Mouse (Mus musculus): ENCODE results near the gene Armt1. TPM values are rescaled to one million over a fixed set of nuclear protein-coding genes. Genes with fewer than 3 reads are reported as not detected.

Armt1 gene
- polyA plus RNA-seq, 1 experiment from 2014 or later, result 16.8 TPM

GRCm38 (mm10) chr10:4405511-4405910, 26.8 kb upstream of the Armt1 start:
- H3K36me3 ChIP-seq (ENCODE audit: control insufficient read depth, insufficient read depth, low read length), result peaks cover 86% of the 10 kb centered on the region
- no peak overlapping the region for H3K4me2 ChIP-seq (ENCODE audit: low read length)
- no peaks in the 10 kb centered on the region for H3K9me3 ChIP-seq (ENCODE audit: control insufficient read depth, low read length)
- peak; percentile 32; the same call in 1 of the 2 replicates for ATAC-seq (ENCODE audit: insufficient number of reproducible peaks, insufficient read depth, low FRiP score, low read depth)
- peak overlapping the region; percentile 35 to 54; a peak in 3 of 4 replicates for H3K27ac ChIP-seq (replicated peaks in 1 of 2; ENCODE audit: control insufficient read depth in 1 of 2, insufficient read depth in 1 of 2, low read depth in 2 of 2, low read length in 2 of 2)
- H3K4me3 ChIP-seq (ENCODE audit: control insufficient read depth in 1 of 2, insufficient read depth in 1 of 2, low read depth in 1 of 2, low read length in 2 of 2), result no peak overlapping the region
- H3K4me1 ChIP-seq (ENCODE audit: control insufficient read depth in 2 of 2, insufficient read depth in 2 of 2, low read length in 2 of 2), result peaks cover 6 to 15% of the 10 kb centered on the region in 2 experiments; a peak in 3 of 4 replicates
- H3K9ac ChIP-seq (ENCODE audit: low read length), result 0 out of 2 replicates have a peak overlapping the region, but pooled peaks have one; percentile 3
- WGBS, result 15% methylated on average over 5 of the region's 5 CpGs
- no peaks in the 10 kb centered on the region for H3K27me3 ChIP-seq (ENCODE audit: control insufficient read depth, insufficient read depth, low read length)

- H3K4me2 ChIP-seq (ENCODE audit: low read length), result no peak overlapping the region
- peaks cover 88% of the 10 kb centered on the region for H3K36me3 ChIP-seq (ENCODE audit: control insufficient read depth, insufficient read depth, low read length)
- WGBS, result 89% methylated on average over 1 of the region's 1 CpGs
- H3K27ac ChIP-seq (replicated peaks in 1 of 2; ENCODE audit: control insufficient read depth in 1 of 2, insufficient read depth in 1 of 2, low read depth in 2 of 2, low read length in 2 of 2), result no peak overlapping the region
- ATAC-seq (ENCODE audit: insufficient number of reproducible peaks, insufficient read depth, low FRiP score, low read depth), result no peak
- H3K27me3 ChIP-seq (ENCODE audit: control insufficient read depth, insufficient read depth, low read length), result no peaks in the 10 kb centered on the region
- no peak overlapping the region for H3K9ac ChIP-seq (ENCODE audit: low read length)
- H3K4me1 ChIP-seq (ENCODE audit: control insufficient read depth in 2 of 2, insufficient read depth in 2 of 2, low read length in 2 of 2), result peaks cover 6 to 15% of the 10 kb centered on the region in 2 experiments; a peak in 3 of 4 replicates
- H3K9me3 ChIP-seq (ENCODE audit: control insufficient read depth, low read length), result no peaks in the 10 kb centered on the region
- no peak overlapping the region for H3K4me3 ChIP-seq (ENCODE audit: control insufficient read depth in 1 of 2, insufficient read depth in 1 of 2, low read depth in 1 of 2, low read length in 2 of 2)
Measured at GRCm38 (mm10) chr10:4407191-4407590, 25.1 kb upstream of the Armt1 start.

- peaks cover 88% of the 10 kb centered on the region for H3K36me3 ChIP-seq (ENCODE audit: control insufficient read depth, insufficient read depth, low read length)
- no peak for ATAC-seq (ENCODE audit: insufficient number of reproducible peaks, insufficient read depth, low FRiP score, low read depth)
- no peaks in the 10 kb centered on the region for H3K27me3 ChIP-seq (ENCODE audit: control insufficient read depth, insufficient read depth, low read length)
- no peak overlapping the region for H3K4me3 ChIP-seq (ENCODE audit: control insufficient read depth in 1 of 2, insufficient read depth in 1 of 2, low read depth in 1 of 2, low read length in 2 of 2)
- H3K27ac ChIP-seq (replicated peaks in 1 of 2; ENCODE audit: control insufficient read depth in 1 of 2, insufficient read depth in 1 of 2, low read depth in 2 of 2, low read length in 2 of 2), result no peak overlapping the region
- H3K9me3 ChIP-seq (ENCODE audit: control insufficient read depth, low read length), result no peaks in the 10 kb centered on the region
- WGBS, result 73% methylated on average over 8 of the region's 8 CpGs
- H3K9ac ChIP-seq (ENCODE audit: low read length), result no peak overlapping the region
- 0 out of 4 replicates have a peak, but pooled peaks cover 1 to 4% of the 10 kb centered on the region in 2 experiments for H3K4me1 ChIP-seq (ENCODE audit: control insufficient read depth in 2 of 2, insufficient read depth in 2 of 2, low read length in 2 of 2)
- no peak overlapping the region for H3K4me2 ChIP-seq (ENCODE audit: low read length)
Measured at GRCm38 (mm10) chr10:4425245-4425644, 7.0 kb upstream of the Armt1 start.

DNA sequence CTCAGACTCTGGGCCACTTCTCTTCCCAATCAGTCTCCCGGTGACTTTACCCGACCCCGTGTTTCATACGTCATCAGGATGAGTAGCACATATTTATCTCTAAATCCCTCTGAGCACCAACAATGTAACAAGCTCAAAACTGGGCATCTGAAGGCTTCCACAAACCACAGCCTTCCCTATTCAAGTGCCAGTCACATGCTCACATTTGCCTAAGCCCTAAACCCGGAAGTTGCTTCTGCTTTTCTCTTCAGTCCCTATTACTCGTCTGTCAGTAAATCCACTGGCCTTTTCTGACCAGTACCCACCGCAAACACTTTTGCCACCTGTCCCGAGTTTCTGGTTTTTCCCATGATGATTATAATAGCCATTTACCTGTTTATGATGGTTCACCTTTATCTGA, 1.9 kb upstream of the Armt1 start:
- Histone ChIP-seq H3K4me2 (ENCODE audit: low read length) (peak overlapping the region; percentile 89; the same call in 1 of the 2 replicates), H3K27me3 (ENCODE audit: control insufficient read depth, insufficient read depth, low read length) (no peaks in the 10 kb centered on the region), H3K36me3 (ENCODE audit: control insufficient read depth, insufficient read depth, low read length) (peaks cover 43% of the 10 kb centered on the region), H3K27ac (replicated peaks in 1 of 2; ENCODE audit: control insufficient read depth in 1 of 2, insufficient read depth in 1 of 2, low read depth in 2 of 2, low read length in 2 of 2) (no peak overlapping the region), H3K4me3 (ENCODE audit: control insufficient read depth in 1 of 2, insufficient read depth in 1 of 2, low read depth in 1 of 2, low read length in 2 of 2) (no peak overlapping the region), H3K9ac (ENCODE audit: low read length) (no peak overlapping the region), H3K9me3 (ENCODE audit: control insufficient read depth, low read length) (no peaks in the 10 kb centered on the region), H3K4me1 (ENCODE audit: control insufficient read depth in 2 of 2, insufficient read depth in 2 of 2, low read length in 2 of 2) (peaks cover 6 to 19% of the 10 kb centered on the region in 2 experiments; a peak in 3 of 4 replicates)
- WGBS, result 88% methylated on average over 8 of the region's 8 CpGs
- ATAC-seq (ENCODE audit: insufficient number of reproducible peaks, insufficient read depth, low FRiP score, low read depth), result no peak

GRCm38 (mm10) chr10:4430826-4431225, 1.4 kb upstream of the Armt1 start:
- peak overlapping the region; percentile 93; the same call in 1 of the 2 replicates for H3K9ac ChIP-seq (ENCODE audit: low read length)
- 68% methylated on average over 3 of the region's 3 CpGs for WGBS
- H3K4me3 ChIP-seq (ENCODE audit: control insufficient read depth in 1 of 2, insufficient read depth in 1 of 2, low read depth in 1 of 2, low read length in 2 of 2), result peak overlapping the region in 1 of 2 experiments; percentile 72; a peak in 2 of 4 replicates
- H3K4me2 ChIP-seq (ENCODE audit: low read length), result peak overlapping the region; percentile 89
- H3K27me3 ChIP-seq (ENCODE audit: control insufficient read depth, insufficient read depth, low read length), result no peaks in the 10 kb centered on the region
- 0 out of 4 replicates have a peak overlapping the region, but pooled peaks of 1 of the 2 experiments have one; percentile 76 for H3K27ac ChIP-seq (replicated peaks in 1 of 2; ENCODE audit: control insufficient read depth in 1 of 2, insufficient read depth in 1 of 2, low read depth in 2 of 2, low read length in 2 of 2)
- H3K4me1 ChIP-seq (ENCODE audit: control insufficient read depth in 2 of 2, insufficient read depth in 2 of 2, low read length in 2 of 2), result peaks cover 6 to 19% of the 10 kb centered on the region in 2 experiments; a peak in 3 of 4 replicates
- ATAC-seq (ENCODE audit: insufficient number of reproducible peaks, insufficient read depth, low FRiP score, low read depth), result no peak
- no peaks in the 10 kb centered on the region for H3K9me3 ChIP-seq (ENCODE audit: control insufficient read depth, low read length)
- peaks cover 43% of the 10 kb centered on the region for H3K36me3 ChIP-seq (ENCODE audit: control insufficient read depth, insufficient read depth, low read length)

- Histone ChIP-seq H3K27ac (replicated peaks in 1 of 2; ENCODE audit: control insufficient read depth in 1 of 2, insufficient read depth in 1 of 2, low read depth in 2 of 2, low read length in 2 of 2) (peak overlapping the region; percentile 65 to 76), H3K9me3 (ENCODE audit: control insufficient read depth, low read length) (no peaks in the 10 kb centered on the region), H3K4me3 (ENCODE audit: control insufficient read depth in 1 of 2, insufficient read depth in 1 of 2, low read depth in 1 of 2, low read length in 2 of 2) (peak overlapping the region; percentile 66 to 72), H3K9ac (ENCODE audit: low read length) (peak overlapping the region; percentile 93), H3K4me1 (ENCODE audit: control insufficient read depth in 2 of 2, insufficient read depth in 2 of 2, low read length in 2 of 2) (peaks cover 6 to 19% of the 10 kb centered on the region in 2 experiments; a peak in 3 of 4 replicates), H3K4me2 (ENCODE audit: low read length) (peak overlapping the region; percentile 89), H3K27me3 (ENCODE audit: control insufficient read depth, insufficient read depth, low read length) (no peaks in the 10 kb centered on the region), H3K36me3 (ENCODE audit: control insufficient read depth, insufficient read depth, low read length) (peaks cover 38% of the 10 kb centered on the region)
- ATAC-seq (ENCODE audit: insufficient number of reproducible peaks, insufficient read depth, low FRiP score, low read depth), result no peak
- 11% methylated on average over 5 of the region's 5 CpGs for WGBS
Measured at GRCm38 (mm10) chr10:4431746-4432122, 533 bp upstream of the Armt1 start.

DNA sequence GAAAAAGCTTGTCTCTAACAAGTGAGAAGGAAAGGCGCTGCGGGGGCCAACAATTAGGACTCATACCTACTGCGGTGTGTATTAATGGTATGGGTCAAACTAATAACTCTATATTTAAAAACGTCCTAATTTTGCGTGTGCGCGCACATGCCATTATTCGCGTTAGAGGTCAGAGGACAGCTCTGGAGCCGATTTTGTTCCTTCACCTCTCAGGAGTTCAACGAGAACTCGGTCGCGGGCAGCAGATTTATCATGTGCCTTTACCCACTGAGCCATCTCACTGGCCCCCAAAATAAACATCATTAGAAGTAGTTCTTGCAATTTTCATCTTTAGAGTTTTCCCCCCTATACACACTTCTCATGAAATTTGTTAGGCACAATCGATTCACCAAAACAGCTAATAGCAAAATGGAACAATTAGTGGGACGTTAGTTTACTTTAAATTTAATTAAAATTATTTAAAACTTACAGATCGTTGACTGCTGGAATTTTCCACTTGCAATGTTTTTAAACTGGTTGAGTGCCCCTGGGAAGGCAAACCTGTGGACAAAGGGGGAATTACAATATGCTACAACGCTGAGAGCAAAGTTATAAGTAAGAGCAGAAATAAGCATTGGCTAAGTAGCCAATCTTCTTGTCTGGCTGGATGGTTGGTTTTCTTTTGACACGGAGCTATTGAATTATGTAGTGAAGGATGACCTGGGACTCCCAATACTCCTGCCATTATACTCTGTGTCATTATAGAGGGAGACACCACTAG, 909 bp downstream of the Armt1 start:
- H3K4me1 ChIP-seq (ENCODE audit: control insufficient read depth in 2 of 2, insufficient read depth in 2 of 2, low read length in 2 of 2), result peaks cover 6 to 19% of the 10 kb centered on the region in 2 experiments; a peak in 3 of 4 replicates
- WGBS, result 10% methylated on average over 19 of the region's 19 CpGs
- H3K9me3 ChIP-seq (ENCODE audit: control insufficient read depth, low read length), result no peaks in the 10 kb centered on the region
- no peak for ATAC-seq (ENCODE audit: insufficient number of reproducible peaks, insufficient read depth, low FRiP score, low read depth)
- H3K27me3 ChIP-seq (ENCODE audit: control insufficient read depth, insufficient read depth, low read length), result no peaks in the 10 kb centered on the region
- H3K36me3 ChIP-seq (ENCODE audit: control insufficient read depth, insufficient read depth, low read length), result peaks cover 38% of the 10 kb centered on the region
- H3K4me3 ChIP-seq (ENCODE audit: control insufficient read depth in 1 of 2, insufficient read depth in 1 of 2, low read depth in 1 of 2, low read length in 2 of 2), result peak overlapping the region; percentile 72 to 92
- peak overlapping the region; percentile 74 for H3K4me2 ChIP-seq (ENCODE audit: low read length)
- H3K27ac ChIP-seq (replicated peaks in 1 of 2; ENCODE audit: control insufficient read depth in 1 of 2, insufficient read depth in 1 of 2, low read depth in 2 of 2, low read length in 2 of 2), result peak overlapping the region; percentile 71 to 90
- H3K9ac ChIP-seq (ENCODE audit: low read length), result peak overlapping the region; percentile 84

Data from heart, embryonic 14.5 days (tissue).